In genomic region chr1:172143570-172143969, GRCm38 (mm10) we compare ENCODE assay signal across 8 mouse cellular contexts. TPM values are rescaled to one million over a fixed set of nuclear protein-coding genes. Genes with fewer than 3 reads are reported as not detected.
A peak's percentile ranks its signal among the peaks of the same experiment; 100 is the strongest.
DNase-seq lines count a peak whose midpoint lies in the region; ATAC-seq and TF ChIP-seq lines count a peak whose summit lies in the region.
"Had no signal": no experiment of that assay in that cellular context is flagged by ENCODE, and none has a peak within 500 bp of the region (broad histone marks: within the 10 kb centered on the region; RNA-seq: fewer than 3 reads in every experiment).

No protein-coding gene starts in this region.

- no peak for ATAC-seq in midbrain, embryonic 11.5 days (ENCODE audit: low FRiP score)
- peak; percentile 65 for ATAC-seq in Patski

- H3K4me3 ChIP-seq in midbrain, embryonic 10.5 days, result no peak overlapping the region
- H3K4me3 ChIP-seq in midbrain, embryonic 11.5 days (ENCODE audit: low read depth, low read length), result no peak overlapping the region
- H3K4me3 ChIP-seq in cortical plate, adult 2 months (ENCODE audit: insufficient read depth, low read length), result no peak overlapping the region
- H3K4me3 ChIP-seq in lung, adult 2 months (replicated peaks; ENCODE audit: extremely low read depth, low read depth, low read length), result no peak overlapping the region

- peak; percentile 78 for TF ChIP-seq CTCF in Patski (IDR thresholded peaks at IDR 0.05)
- peak; percentile 63 for TF ChIP-seq CTCF in cortical plate, adult 2 months (IDR thresholded peaks at IDR 0.05; ENCODE audit: extremely low read depth, insufficient read depth, low read length)
- peak; percentile 38 for TF ChIP-seq CTCF in lung, adult 2 months (IDR thresholded peaks at IDR 0.05; ENCODE audit: insufficient read depth, low read length)

- H3K9ac ChIP-seq in midbrain, embryonic 11.5 days (ENCODE audit: low read length), result no peak overlapping the region

- peaks cover 7% of the 10 kb centered on the region for H3K4me1 ChIP-seq in midbrain, embryonic 10.5 days
- H3K4me1 ChIP-seq in midbrain, embryonic 11.5 days (ENCODE audit: control insufficient read depth, insufficient read depth, low read length), result no peaks in the 10 kb centered on the region
- H3K4me1 ChIP-seq in cortical plate, adult 2 months (ENCODE audit: control insufficient read depth, insufficient read depth, low read length), result no peaks in the 10 kb centered on the region
- peaks cover 5% of the 10 kb centered on the region for H3K4me1 ChIP-seq in lung, adult 2 months (ENCODE audit: control insufficient read depth, insufficient read depth, low read length)

- TF ChIP-seq POLR2A in cortical plate, adult 2 months (IDR thresholded peaks at IDR 0.05; ENCODE audit: extremely low read depth, insufficient read depth, low read length), result no peak
- no peak for TF ChIP-seq POLR2A in lung, adult 2 months (IDR thresholded peaks at IDR 0.05; ENCODE audit: borderline replicate concordance, extremely low read depth, low read depth, low read length)

- DNase-seq in midbrain, embryonic 10.5 days (ENCODE audit: low spot score), result peak; percentile 42
- DNase-seq in midbrain, embryonic 11.5 days (ENCODE audit: low spot score, missing footprints), result no peak
- DNase-seq in Patski (ENCODE audit: low read depth, low spot score), result no peak
- peak; percentile 72 for DNase-seq in kidney, postnatal 10 days
- DNase-seq in lung, adult 2 months, result peak; percentile 19
- peak; percentile 57 to 67 for DNase-seq in spleen, postnatal 36 days (ENCODE audit: low spot score in 2 of 2)

- no peaks in the 10 kb centered on the region for H3K9me3 ChIP-seq in midbrain, embryonic 10.5 days (replicated peaks)
- H3K9me3 ChIP-seq in midbrain, embryonic 11.5 days (ENCODE audit: control insufficient read depth, low read length), result no peaks in the 10 kb centered on the region

- no peaks in the 10 kb centered on the region for H3K27me3 ChIP-seq in midbrain, embryonic 10.5 days (ENCODE audit: low read depth, poor library complexity, severe bottlenecking)
- H3K27me3 ChIP-seq in midbrain, embryonic 11.5 days (ENCODE audit: control insufficient read depth, insufficient read depth, low read length), result no peaks in the 10 kb centered on the region
- H3K27me3 ChIP-seq in Patski, result no peaks in the 10 kb centered on the region

- CTCF ChIA-PET in Patski (lab: Charles Lee), result interaction anchor here (0.6 to 2.7 kb wide), 17 partner anchors 10 to 213 kb away, joined by 3 to 20 read pairs (median 3); no protein-coding TSS in a partner anchor

- WGBS in midbrain, embryonic 10.5 days, result 33% methylated on average over 1 of the region's 1 CpGs
- WGBS in midbrain, embryonic 11.5 days, result 31% methylated on average over 1 of the region's 1 CpGs
- WGBS in lung, adult 2 months, result 8% methylated on average over 1 of the region's 1 CpGs

- POLR2A ChIA-PET in Patski (lab: Charles Lee), result no interaction called here

- H3K27ac ChIP-seq in midbrain, embryonic 10.5 days (replicated peaks), result no peak overlapping the region
- no peak overlapping the region for H3K27ac ChIP-seq in midbrain, embryonic 11.5 days (ENCODE audit: low read depth, low read length)
- no peak overlapping the region for H3K27ac ChIP-seq in cortical plate, adult 2 months (ENCODE audit: insufficient read depth, low read length)
- H3K27ac ChIP-seq: macrophage had no signal

- H3K36me3 ChIP-seq in midbrain, embryonic 10.5 days, result no peaks in the 10 kb centered on the region
- H3K36me3 ChIP-seq in midbrain, embryonic 11.5 days (ENCODE audit: control insufficient read depth, insufficient read depth, low read length), result no peaks in the 10 kb centered on the region

- H3K4me2 ChIP-seq in midbrain, embryonic 11.5 days, result no peak overlapping the region

- in situ Hi-C loops in Patski (cut with MboI; ENCODE audit: low pct_unique_long_range_greater_than_20kb), result loop anchor here (25.0 kb wide), 1 partner anchor 369 kb away; the partner anchor contains the start of genes Cfap45 and Tagln2

RNA-seq across cellular contexts. Expression of gene Dcaf8, which starts 4.3 kb away (rescaled TPM):
- polyA plus RNA-seq in midbrain, embryonic 10.5 days (2016; fragmentation: Nextera tagmentation; extraction: Ambion mirVana), result 124 and 138 TPM in 2 replicates
- 93.9 and 100.0 TPM in 2 replicates for polyA plus RNA-seq in midbrain, embryonic 11.5 days (2014; fragmentation: Nextera tagmentation; extraction: Ambion mirVana)
- polyA plus RNA-seq in Patski (2021), result 162 TPM
- 99.6 and 106 TPM in 2 replicates for polyA plus RNA-seq in cortical plate, adult 2 months (2012; rRNA removed)
- 58.0 and 74.9 TPM in 2 replicates for polyA plus RNA-seq in lung, adult 2 months (2012; rRNA removed)

RNA-seq across cellular contexts. Expression of gene Pex19, which starts 17.0 kb away (rescaled TPM):
- 166 and 175 TPM in 2 replicates for polyA plus RNA-seq in midbrain, embryonic 10.5 days (2016; fragmentation: Nextera tagmentation; extraction: Ambion mirVana)
- 152 and 153 TPM in 2 replicates for polyA plus RNA-seq in midbrain, embryonic 11.5 days (2014; fragmentation: Nextera tagmentation; extraction: Ambion mirVana)
- polyA plus RNA-seq in Patski (2021), result 104 TPM
- polyA plus RNA-seq in cortical plate, adult 2 months (2012; rRNA removed), result 85.8 and 87.6 TPM in 2 replicates
- polyA plus RNA-seq in lung, adult 2 months (2012; rRNA removed), result 47.4 and 63.0 TPM in 2 replicates

Comparison
In these comparisons a context has a peak if more than half of its experiments do, and no peak if none do; other contexts are left out.
1. DNase-seq: peak in midbrain, embryonic 10.5 days (single experiment), kidney, postnatal 10 days (single experiment), lung, adult 2 months (single experiment) and spleen, postnatal 36 days (2 of 2); none in midbrain, embryonic 11.5 days (single experiment) and Patski (single experiment).
2. Peak in every context shown above with its lines, with median percentiles within 50 percentile points of each other: CTCF ChIP-seq.